Mouse (Mus musculus) hindbrain, embryonic 16.5 days (tissue): Measurements from ENCODE around the gene Lrrk2. TPM values are rescaled to one million over a fixed set of nuclear protein-coding genes. Genes with fewer than 3 reads are reported as not detected.

Source experiments
- polyA plus RNA-seq: library from polyadenylated mRNA; unstranded; fragments of >200 nt; fragmentation: Nextera tagmentation; extraction: Ambion mirVana; gene quantifications from 2 replicates; pipeline ENCODE4 v1.2.1, GENCODE M21; 2015

Gene Lrrk2
- polyA plus RNA-seq, 1 experiment from 2014 or later, result 2.4 TPM

Other genes starting within 250 kb of the Lrrk2 start
- gene Slc2a13, start 99.9 kb upstream of the Lrrk2 start, polyA plus RNA-seq, result 4.6 and 4.7 TPM in 2 replicates
- gene Smgc, start 165.1 kb downstream of the Lrrk2 start, polyA plus RNA-seq, result not detected in 2 replicates